Mouse (Mus musculus) layer of hippocampus, adult 11-12 months (tissue): Measurements from ENCODE around the gene Atxn2.

Experiments used
- DNase-seq: peaks from one replicate; pipeline ENCODE4 v3.0.0; 2022; ENCODE audit warnings: low spot score

Atxn2 gene

GRCm38 (mm10) chr5:121817551-121817950, 106.4 kb downstream of the Atxn2 start:
- DNase-seq, result peak; percentile 11

GRCm38 (mm10) chr5:121818401-121818800, 107.3 kb downstream of the Atxn2 start:
- DNase-seq, result no peak

GRCm38 (mm10) chr5:121818862-121819261, 107.7 kb downstream of the Atxn2 start:
- no peak for DNase-seq

GRCm38 (mm10) chr5:121819559-121819958, 108.4 kb downstream of the Atxn2 start:
- no peak for DNase-seq

- no peak for DNase-seq
These were observed 109.0 kb downstream of the Atxn2 start for GRCm38 (mm10) chr5:121820161-121820560.

- DNase-seq, result no peak
These were observed 109.5 kb downstream of the Atxn2 start for GRCm38 (mm10) chr5:121820657-121821056.

- DNase-seq, result no peak
These were observed 110.0 kb downstream of the Atxn2 start for GRCm38 (mm10) chr5:121821116-121821515.

- no peak for DNase-seq
These were observed 110.4 kb downstream of the Atxn2 start for GRCm38 (mm10) chr5:121821552-121821951.

GRCm38 (mm10) chr5:121822786-121823505, 111.8 kb downstream of the Atxn2 start:
- DNase-seq, result no peak

- DNase-seq, result no peak
These were observed 112.5 kb downstream of the Atxn2 start for GRCm38 (mm10) chr5:121823668-121824067.

- DNase-seq, result no peak
These were observed 113.0 kb downstream of the Atxn2 start for GRCm38 (mm10) chr5:121824121-121824520.

GRCm38 (mm10) chr5:121825606-121826005, 114.5 kb downstream of the Atxn2 start:
- no peak for DNase-seq

GRCm38 (mm10) chr5:121827876-121828275, 116.7 kb downstream of the Atxn2 start:
- DNase-seq, result no peak

GRCm38 (mm10) chr5:121828491-121829432, 117.6 kb downstream of the Atxn2 start:
- DNase-seq, result no peak

- DNase-seq, result no peak
These were observed 120.0 kb downstream of the Atxn2 start for GRCm38 (mm10) chr5:121831002-121831601.

- no peak for DNase-seq
These were observed 121.4 kb downstream of the Atxn2 start for GRCm38 (mm10) chr5:121832376-121833155.

- no peak for DNase-seq
These were observed 122.0 kb downstream of the Atxn2 start for GRCm38 (mm10) chr5:121833159-121833558.

- no peak for DNase-seq
These were observed 122.6 kb downstream of the Atxn2 start for GRCm38 (mm10) chr5:121833572-121834240.

GRCm38 (mm10) chr5:121834241-121834606, 123.1 kb downstream of the Atxn2 start:
- DNase-seq, result no peak

- no peak for DNase-seq
These were observed 124.0 kb downstream of the Atxn2 start for GRCm38 (mm10) chr5:121834991-121835747.
